Mouse (Mus musculus) kidney, postnatal 25 days (tissue): ENCODE data around the gene Ang.

Experiments used
- DNase-seq, 2 experiments: peaks; one replicate each; pipeline ENCODE4 v3.0.0; 2021; ENCODE audit warnings: mixed read lengths in 2 of 2

Gene Ang

DNA sequence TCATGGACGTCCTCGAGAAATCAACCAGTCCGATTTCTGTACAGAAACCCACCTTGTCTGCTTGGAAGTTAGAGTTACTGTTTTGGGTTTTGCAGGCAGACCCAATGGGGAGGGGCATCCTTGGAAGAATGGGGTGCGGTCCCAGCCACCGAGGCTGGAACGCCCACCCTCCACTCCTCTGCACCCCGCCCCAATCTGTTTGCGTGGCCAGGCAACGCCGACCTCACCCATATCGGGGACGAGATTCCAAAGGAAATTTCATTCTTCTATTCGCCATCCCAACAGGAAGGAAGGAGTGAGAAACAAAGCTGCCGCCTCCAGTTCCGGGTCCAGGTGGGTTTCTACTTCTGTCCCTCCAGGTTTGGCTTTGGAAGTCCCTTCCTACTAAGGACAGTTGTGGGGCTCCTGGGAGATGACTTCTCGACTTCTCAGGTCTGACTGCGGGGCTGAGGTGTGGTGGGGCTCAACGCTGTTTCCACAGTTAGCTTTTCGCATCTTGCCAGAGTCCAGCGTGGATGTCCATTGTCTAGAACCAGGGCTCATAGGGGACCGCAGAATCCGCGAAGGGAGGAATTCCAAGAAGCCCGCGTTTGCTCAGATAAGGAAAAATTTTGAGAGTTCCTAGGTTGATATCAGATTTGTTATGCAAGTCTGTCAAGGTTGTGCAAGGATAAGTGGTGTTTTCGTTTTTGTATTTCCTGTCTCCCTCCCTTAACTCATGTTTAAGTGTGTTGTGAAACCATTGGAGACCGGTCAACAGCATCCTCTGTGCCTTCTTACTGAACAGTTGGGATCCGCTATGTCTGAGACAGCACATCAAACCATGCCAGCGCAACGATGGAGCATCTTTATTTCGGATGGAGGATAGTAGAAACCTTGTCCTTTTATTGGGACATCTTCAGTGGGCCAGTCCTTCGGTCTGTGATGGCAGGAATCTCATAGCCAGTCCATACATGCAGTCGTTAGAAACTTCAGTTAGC, at the start of gene Ang, which contains the start of gene Rnase4:
Gene Ang (plus strand): TSS at position 230 of the 980 bp plus-strand sequence.
Gene Rnase4 (plus strand): TSS at position 157 of the 980 bp plus-strand sequence.
- DNase-seq, result peak; percentile 28 to 54

DNA sequence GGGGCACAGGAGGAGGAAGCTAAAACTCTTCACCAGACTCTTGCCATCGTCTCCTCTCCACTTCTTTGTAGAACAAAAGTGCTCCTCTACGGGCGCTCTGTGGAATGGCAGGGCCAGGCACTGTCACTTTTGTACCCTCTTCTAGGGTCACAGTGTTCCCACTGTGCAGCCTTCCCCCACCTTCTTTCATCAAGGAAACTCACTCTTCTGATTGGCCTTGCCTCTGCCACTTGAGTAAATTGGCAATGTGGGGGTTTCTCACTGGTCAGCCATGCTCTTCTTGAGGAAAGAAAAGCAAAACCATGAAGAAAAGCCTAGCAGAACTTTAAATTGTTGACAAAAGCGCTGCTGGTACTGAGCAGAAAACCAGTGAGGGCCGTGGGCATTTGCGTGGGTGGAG, 49.2 kb upstream of the Ang start, which contains the start of gene Rnase9:
Gene Rnase9 (minus strand): TSS at position 101 of the 400 bp plus-strand sequence.
- DNase-seq, result no peak

- no peak for DNase-seq
These were observed 43.1 kb upstream of the Ang start for GRCm38 (mm10) chr14:51047846-51048245.

- no peak for DNase-seq
These were observed 40.9 kb upstream of the Ang start, which contains the start of gene Rnase11 for GRCm38 (mm10) chr14:51050063-51050462. Gene Rnase11 (minus strand): TSS chr14:51050163.

DNA sequence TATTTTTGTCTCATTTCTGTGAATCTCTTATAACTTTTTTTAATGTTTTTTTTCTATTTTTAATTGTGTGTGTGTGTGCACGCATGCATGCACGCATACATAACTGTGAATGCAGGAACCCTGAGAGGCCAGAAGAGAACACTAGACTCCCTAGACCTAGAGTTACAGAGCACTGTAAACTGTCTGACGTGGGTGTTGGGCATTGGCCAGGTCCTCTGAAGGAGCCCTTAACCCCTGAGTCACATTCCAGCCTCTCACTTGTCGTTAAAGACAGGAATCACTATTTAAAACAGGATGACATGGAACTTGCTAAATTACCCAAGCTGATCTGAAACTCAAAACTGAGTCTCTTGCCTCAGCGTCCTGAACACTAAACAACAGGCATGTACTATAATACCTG, 39.0 kb upstream of the Ang start:
- no peak for DNase-seq

- no peak for DNase-seq
These were observed 37.8 kb upstream of the Ang start for GRCm38 (mm10) chr14:51053176-51053575.

DNA sequence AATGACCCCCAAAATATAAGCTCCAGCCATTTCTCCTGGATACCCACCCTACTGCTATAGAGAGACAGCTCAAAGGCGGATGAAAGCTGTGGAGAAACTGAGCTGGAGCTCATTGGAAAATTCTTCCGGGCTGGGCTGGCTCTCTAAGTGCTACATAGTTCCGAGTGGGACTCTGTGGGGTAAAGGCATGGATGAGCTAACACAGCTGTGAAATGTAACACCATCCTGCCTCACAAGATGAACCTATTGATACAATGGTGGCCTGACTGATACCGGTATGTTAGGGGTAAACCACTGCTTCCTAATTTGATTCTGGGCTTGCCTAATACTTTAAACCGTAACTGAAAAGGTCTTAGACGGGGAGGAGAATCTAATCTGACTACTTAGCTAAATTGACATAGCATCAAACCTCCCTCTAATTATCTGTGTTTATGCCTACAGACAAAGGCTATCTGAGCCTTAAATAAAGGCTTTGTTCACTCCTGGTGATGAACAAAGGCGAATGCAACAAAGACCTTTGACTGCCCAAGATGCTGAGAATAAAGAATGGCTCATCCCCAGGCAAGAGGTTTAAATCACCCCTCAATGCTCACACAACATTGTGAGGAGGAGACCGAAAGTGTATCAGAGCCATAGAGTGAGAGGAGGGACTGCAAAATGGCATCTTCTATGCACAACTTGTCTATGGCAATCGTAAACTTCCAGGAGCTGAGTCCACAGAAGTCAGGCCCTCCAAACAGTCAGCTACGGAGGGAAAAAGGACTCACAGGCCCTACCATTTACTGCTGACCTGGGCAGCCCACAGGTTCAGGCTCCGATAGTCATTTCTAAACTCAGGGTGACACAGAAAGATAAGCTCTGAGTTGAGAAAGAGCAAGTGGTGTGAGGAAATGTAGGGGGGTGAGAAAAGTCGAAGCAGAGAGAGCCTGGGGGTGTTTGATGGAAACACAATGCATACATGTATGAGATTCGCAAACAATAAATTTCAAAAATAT, 36.4 kb upstream of the Ang start:
- DNase-seq, result no peak

DNA sequence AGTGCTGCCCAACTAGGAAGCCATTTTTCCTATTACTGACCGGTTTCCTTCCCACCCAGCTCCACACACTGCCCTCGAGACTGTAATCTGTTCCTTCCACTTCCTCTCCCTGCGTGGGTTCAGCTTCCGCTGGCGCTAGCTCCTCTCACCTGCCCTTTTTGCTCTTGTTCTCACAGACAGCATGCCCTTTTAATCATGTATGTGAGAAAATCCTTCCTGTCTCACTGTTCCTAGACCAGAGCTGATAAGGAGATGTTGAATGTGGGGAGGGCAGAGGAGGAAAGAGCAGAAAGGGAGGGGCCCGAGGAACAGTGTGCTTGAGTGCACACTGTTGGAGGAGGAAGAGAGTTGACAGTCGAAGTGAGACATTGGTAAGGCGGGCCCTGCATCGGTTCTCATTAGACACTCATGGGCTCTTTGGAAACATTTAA, 33.5 kb upstream of the Ang start, which contains the start of gene Rnase12:
Gene Rnase12 (minus strand): TSS at position 261 of the 431 bp plus-strand sequence.
- DNase-seq, result no peak

GRCm38 (mm10) chr14:51060761-51061160, 30.2 kb upstream of the Ang start:
- DNase-seq, result no peak

DNA sequence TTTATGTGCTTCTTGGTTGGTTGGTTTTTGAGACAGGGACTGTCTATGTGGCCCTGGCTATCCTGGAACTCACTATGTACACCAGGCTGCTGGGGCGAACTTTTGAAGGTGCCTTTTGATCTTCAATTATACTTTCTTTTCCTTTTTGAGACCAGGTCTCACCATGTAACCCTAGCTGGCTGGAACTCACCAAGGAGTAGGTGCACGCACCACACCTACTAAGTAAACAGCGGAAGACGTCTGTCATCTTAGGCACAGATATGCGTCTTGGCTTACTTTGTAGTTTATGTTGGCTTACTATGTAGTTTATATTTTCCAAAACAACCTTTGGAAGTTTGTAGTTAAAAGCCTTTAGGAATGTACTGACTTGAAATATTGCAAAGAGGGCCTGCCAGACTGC, 22.0 kb upstream of the Ang start:
- no peak for DNase-seq

DNA sequence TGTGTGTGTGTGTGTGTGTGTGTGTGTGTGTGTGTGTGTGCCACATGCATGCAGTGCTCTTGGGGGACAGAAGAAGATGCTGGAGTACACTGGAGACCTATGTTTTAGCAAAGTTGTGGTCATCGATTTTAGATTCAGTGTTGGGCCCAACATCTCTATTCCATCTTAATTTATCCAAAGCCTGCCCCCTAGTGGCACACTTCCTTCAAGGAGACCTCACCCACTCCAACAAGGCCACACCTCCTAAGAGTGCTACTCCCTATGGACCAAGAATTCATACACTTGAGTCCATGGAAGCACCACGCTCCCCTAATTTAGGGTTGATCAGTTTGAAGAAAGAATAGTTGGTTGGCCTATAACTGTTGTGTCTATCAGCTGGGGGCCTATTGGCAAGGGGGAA, 21.3 kb upstream of the Ang start:
- peak in 1 of 2 experiments; percentile 82 for DNase-seq

- no peak for DNase-seq
These were observed 16.6 kb upstream of the Ang start, which contains the start of gene Olfr750 for GRCm38 (mm10) chr14:51074335-51074734. Gene Olfr750 (minus strand): TSS chr14:51074435.

- no peak for DNase-seq
These were observed 11.8 kb upstream of the Ang start for GRCm38 (mm10) chr14:51079180-51079579.

- DNase-seq, result no peak
These were observed 9.9 kb upstream of the Ang start for GRCm38 (mm10) chr14:51081035-51081434.

DNA sequence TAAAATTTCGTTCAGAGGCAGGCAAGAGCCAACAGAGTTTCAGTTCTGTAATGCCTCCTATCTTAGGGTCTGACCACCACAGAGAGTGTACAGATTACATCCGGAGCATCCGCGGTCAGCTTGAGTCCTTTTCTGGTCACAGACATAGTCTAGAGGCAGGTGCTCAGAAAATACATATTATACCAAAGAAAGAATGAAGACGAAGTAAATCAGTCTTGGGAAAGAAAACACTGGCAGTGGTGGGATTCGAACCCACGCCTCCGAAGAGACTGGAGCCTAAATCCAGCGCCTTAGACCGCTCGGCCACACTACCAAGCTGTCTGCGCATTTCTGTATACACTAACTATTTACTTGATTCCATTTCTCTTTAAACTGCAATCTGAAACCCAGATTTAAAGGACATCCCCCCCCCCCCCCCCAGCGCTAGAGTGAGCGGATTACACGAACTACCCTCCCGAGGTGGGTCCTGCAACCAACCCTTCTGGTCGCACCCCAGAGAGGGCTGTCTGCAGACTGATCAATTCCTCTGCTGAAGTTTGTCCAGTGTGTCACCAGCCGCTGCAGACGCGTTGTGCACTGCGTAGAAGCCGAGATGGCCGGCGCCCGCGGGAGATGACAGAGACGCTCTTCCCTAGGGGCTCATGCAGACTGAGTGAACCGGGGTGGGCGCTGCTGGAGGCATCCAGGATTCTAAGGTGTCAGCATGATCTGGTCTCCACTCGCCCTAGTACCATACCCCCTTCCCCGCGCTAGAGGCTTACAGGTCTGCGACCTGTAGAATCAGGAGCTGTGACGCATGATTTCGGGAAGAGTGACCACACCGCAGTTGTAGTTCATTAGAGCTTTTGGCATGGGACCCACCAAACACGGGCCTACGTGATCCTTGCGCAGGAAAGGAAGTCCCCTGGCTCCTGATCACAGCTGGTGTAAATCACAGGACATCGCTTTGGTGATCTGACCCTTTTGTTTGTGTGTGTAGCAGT, 8.1 kb upstream of the Ang start:
- peak; percentile 66 to 79 for DNase-seq

DNA sequence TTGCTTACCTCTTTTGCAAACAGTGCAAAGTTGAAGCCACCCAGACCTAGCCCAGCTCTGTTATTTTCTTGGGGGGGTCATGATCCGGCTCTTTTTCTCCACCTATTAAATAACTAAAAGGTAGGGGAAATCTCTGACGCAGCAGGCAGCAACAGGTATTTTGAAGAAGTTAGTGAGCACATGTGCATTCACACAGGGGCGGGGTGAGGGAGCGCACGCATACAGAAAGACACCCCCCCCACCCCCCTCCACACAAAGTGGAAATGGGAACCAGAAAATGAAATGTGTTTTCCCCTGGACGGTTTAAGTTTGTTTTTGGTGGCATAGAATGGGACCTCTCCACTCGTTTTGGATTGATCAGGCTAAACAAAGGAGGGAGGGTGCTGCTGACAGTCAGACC, 7.1 kb upstream of the Ang start:
- DNase-seq, result no peak

GRCm38 (mm10) chr14:51085086-51085485, 5.9 kb upstream of the Ang start:
- no peak for DNase-seq

- no peak for DNase-seq
These were observed 5.0 kb upstream of the Ang start for GRCm38 (mm10) chr14:51085911-51086310.

DNA sequence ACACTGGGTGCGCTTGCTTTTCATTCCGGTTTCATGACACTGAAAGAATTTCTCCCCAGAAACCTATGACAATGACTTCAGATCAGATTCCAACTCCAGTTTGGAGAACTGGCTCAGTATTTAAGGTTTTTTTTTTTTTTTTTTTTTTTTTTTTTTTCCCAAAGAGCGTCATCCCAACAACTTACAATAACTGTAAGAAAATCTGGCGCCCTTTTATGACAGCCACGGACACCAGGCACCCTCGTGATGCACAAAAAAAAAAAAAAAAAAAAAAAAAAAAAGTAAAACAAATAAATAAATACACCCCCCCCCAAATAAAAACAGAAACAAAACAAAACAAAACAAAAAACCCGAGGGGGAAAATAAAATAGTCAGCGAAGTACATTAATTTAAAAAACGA, 3.2 kb upstream of the Ang start:
- DNase-seq, result no peak

DNA sequence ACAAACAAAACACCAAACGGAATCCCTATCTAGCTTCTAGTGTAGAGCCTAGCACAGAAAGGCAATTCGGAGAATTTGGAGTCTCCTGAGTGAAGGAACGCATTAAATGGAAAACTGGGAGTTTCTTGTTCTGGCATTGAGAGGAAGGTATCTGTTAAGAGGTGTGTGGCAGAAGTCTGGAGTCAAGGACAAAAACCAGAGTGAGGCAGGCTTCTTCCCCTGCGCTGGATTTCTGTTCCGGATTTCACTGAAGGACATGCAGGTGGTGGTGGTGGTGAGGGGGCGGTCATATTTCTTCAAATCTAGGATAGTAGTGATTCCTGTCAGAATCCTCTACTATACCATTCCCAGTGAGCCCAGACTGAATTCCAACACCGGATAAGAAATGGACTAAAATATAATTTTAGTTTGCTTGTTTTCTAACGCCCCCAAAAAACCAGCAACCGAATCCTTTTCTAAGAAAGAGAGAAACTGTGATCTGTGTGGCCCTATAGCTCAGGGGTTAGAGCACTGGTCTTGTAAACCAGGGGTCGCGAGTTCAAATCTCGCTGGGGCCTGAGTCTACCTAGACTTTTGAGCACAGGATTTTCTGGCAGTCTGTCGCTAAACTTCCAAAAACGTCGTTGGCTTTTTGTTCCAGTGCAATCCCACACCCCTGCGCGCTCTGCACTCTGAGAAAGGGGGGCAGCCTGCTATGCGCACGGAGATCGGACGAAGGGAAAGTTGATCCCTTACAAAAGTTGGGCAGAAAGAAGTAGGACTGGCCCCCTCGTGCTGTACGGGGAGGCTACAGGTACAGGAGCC, 2.6 kb upstream of the Ang start:
- peak; percentile 88 to 94 for DNase-seq
